Mouse (Mus musculus): ENCODE results near the gene Agbl4.

DNA sequence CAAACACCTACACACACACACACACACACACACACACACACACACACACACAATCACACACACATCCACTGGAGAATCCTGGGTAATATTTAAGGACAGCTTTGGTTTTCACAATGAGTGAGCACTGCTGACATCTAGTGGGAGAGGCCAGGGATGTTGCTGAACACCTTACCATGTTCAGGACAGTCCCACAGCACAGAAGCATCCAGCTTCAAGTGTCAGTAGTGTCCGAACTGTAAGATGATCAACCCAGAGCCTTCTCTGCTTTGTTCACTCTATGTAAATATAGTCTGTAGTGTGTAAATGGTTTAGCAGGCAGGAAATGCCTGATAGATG, 1248.3 kb downstream of the Agbl4 start:
- TF ChIP-seq MAFK (IDR thresholded peaks at IDR 0.05; ENCODE audit: borderline replicate concordance, low read depth, low read length): no peak
- TF ChIP-seq CTCF (IDR thresholded peaks at IDR 0.05 in 2 of 3, conservative IDR thresholded peaks at IDR 0.05 in 1 of 3; ENCODE audit: control insufficient read depth in 1 of 3, insufficient read depth in 1 of 3, low read depth in 2 of 3, low read length in 3 of 3, poor library complexity in 1 of 3, severe bottlenecking in 1 of 3): no peak; a peak in 1 of 6 replicates
- TF ChIP-seq ZNF384 (IDR thresholded peaks at IDR 0.05; ENCODE audit: low read depth, low read length): no peak
- no peak for TF ChIP-seq HCFC1 (IDR thresholded peaks at IDR 0.05; ENCODE audit: low read depth, low read length)
- TF ChIP-seq MYC (IDR thresholded peaks at IDR 0.05; ENCODE audit: low read depth, low read length): no peak
- TF ChIP-seq GABPA (IDR thresholded peaks at IDR 0.05; ENCODE audit: low read depth, low read length): no peak
- no peak for TF ChIP-seq USF2 (IDR thresholded peaks at IDR 0.05; ENCODE audit: borderline replicate concordance in 1 of 2, insufficient read depth in 1 of 2, low read depth in 1 of 2, low read length in 2 of 2)
- TF ChIP-seq ZC3H11A (IDR thresholded peaks at IDR 0.05; ENCODE audit: low read depth, low read length): no peak
- no peak for TF ChIP-seq ETS1 (IDR thresholded peaks at IDR 0.05; ENCODE audit: low read depth, low read length)
- no peak for TF ChIP-seq SIN3A (IDR thresholded peaks at IDR 0.05; ENCODE audit: low read length)
- no peak for TF ChIP-seq MXI1 (IDR thresholded peaks at IDR 0.05; ENCODE audit: low read depth, low read length)
- TF ChIP-seq ZMIZ1 (IDR thresholded peaks at IDR 0.05; ENCODE audit: low read depth, low read length): no peak
